Comparison of ENCODE assay signal across 9 mouse cellular contexts in genomic region chr12:16840842-16841782, GRCm38 (mm10). TPM values are rescaled to one million over a fixed set of nuclear protein-coding genes. Genes with fewer than 3 reads are reported as not detected.
DNase-seq lines count a peak whose midpoint lies in the region; ATAC-seq and TF ChIP-seq lines count a peak whose summit lies in the region.
"Had no signal": no experiment of that assay in that cellular context is flagged by ENCODE, and none has a peak within 500 bp of the region (broad histone marks: within the 10 kb centered on the region; RNA-seq: fewer than 3 reads in every experiment).

No protein-coding gene starts in this region.

- no peaks in the 10 kb centered on the region for H3K27me3 ChIP-seq in heart, adult 2 months (ENCODE audit: control insufficient read depth, insufficient read depth, low read length)
- H3K27me3 ChIP-seq in liver, embryonic 13.5 days = no peaks in the 10 kb centered on the region
- H3K27me3 ChIP-seq in stomach, postnatal 0 days (ENCODE audit: control insufficient read depth, insufficient read depth, low read length) = no peaks in the 10 kb centered on the region
- H3K27me3 ChIP-seq: midbrain, embryonic 15.5 days had no signal

- no peak overlapping the region for H3K4me3 ChIP-seq in lung, adult 2 months (replicated peaks; ENCODE audit: extremely low read depth, low read depth, low read length)
- no peak overlapping the region for H3K4me3 ChIP-seq in heart, adult 2 months
- no peak overlapping the region for H3K4me3 ChIP-seq in liver, embryonic 13.5 days (replicated peaks)
- H3K4me3 ChIP-seq in stomach, postnatal 0 days (ENCODE audit: low read depth, low read length) = no peak overlapping the region
- H3K4me3 ChIP-seq: midbrain, embryonic 15.5 days had no signal

- no peak for TF ChIP-seq CTCF in lung, adult 2 months (IDR thresholded peaks at IDR 0.05; ENCODE audit: insufficient read depth, low read length)
- TF ChIP-seq CTCF in heart, adult 2 months (IDR thresholded peaks at IDR 0.05) = no peak
- no peak for TF ChIP-seq CTCF in stomach, postnatal 0 days (IDR thresholded peaks at IDR 0.05; ENCODE audit: low read depth)

- H3K9me3 ChIP-seq in liver, embryonic 13.5 days (replicated peaks) = no peaks in the 10 kb centered on the region
- no peaks in the 10 kb centered on the region for H3K9me3 ChIP-seq in stomach, postnatal 0 days (ENCODE audit: control insufficient read depth, low read length)
- H3K9me3 ChIP-seq: midbrain, embryonic 15.5 days had no signal

- no peak for TF ChIP-seq POLR2A in lung, adult 2 months (IDR thresholded peaks at IDR 0.05; ENCODE audit: borderline replicate concordance, extremely low read depth, low read depth, low read length)
- TF ChIP-seq POLR2A in heart, adult 2 months (IDR thresholded peaks at IDR 0.05; ENCODE audit: insufficient read depth, low read depth, low read length) = no peak

- peaks cover 3% of the 10 kb centered on the region; the same call in 1 of the 2 replicates for H3K36me3 ChIP-seq in heart, adult 2 months (ENCODE audit: control insufficient read depth, insufficient read depth, low read length)
- H3K36me3 ChIP-seq in liver, embryonic 13.5 days = no peaks in the 10 kb centered on the region
- H3K36me3 ChIP-seq in stomach, postnatal 0 days (ENCODE audit: control insufficient read depth, insufficient read depth, low read length) = no peaks in the 10 kb centered on the region
- H3K36me3 ChIP-seq: midbrain, embryonic 15.5 days had no signal

- H3K27ac ChIP-seq in heart, adult 2 months = peak overlapping the region; percentile 49
- H3K27ac ChIP-seq in liver, embryonic 13.5 days = no peak overlapping the region
- peak overlapping the region; percentile 49 for H3K27ac ChIP-seq in stomach, postnatal 0 days (replicated peaks)
- H3K27ac ChIP-seq: midbrain, embryonic 15.5 days had no signal

- H3K79me2 ChIP-seq in heart, adult 2 months (replicated peaks; ENCODE audit: control insufficient read depth, insufficient read depth, low read length) = no peaks in the 10 kb centered on the region

- no peak overlapping the region for H3K9ac ChIP-seq in heart, adult 2 months (ENCODE audit: low read depth, low read length)
- H3K9ac ChIP-seq in liver, embryonic 13.5 days = no peak overlapping the region
- H3K9ac ChIP-seq in stomach, postnatal 0 days (ENCODE audit: low read length) = no peak overlapping the region
- H3K9ac ChIP-seq: midbrain, embryonic 15.5 days had no signal

- WGBS in lung, adult 2 months = 47% methylated on average over 8 of the region's 8 CpGs
- 24% methylated on average over 8 of the region's 8 CpGs for WGBS in heart, adult 2 months
- WGBS in liver, embryonic 13.5 days (ENCODE audit: insufficient replicate concordance) = 28% methylated on average over 8 of the region's 8 CpGs
- 42% methylated on average over 8 of the region's 8 CpGs for WGBS in stomach, postnatal 0 days

- H3K4me2 ChIP-seq in liver, embryonic 13.5 days = no peak overlapping the region
- no peak overlapping the region for H3K4me2 ChIP-seq in stomach, postnatal 0 days (replicated peaks; ENCODE audit: low read depth)
- H3K4me2 ChIP-seq: midbrain, embryonic 15.5 days had no signal

- DNase-seq in lung, adult 18-20 months = peak; percentile 54 to 62
- no peak for DNase-seq in lung, adult 2 months
- peak; percentile 38 to 68 for DNase-seq in heart, adult 2 months
- DNase-seq in liver, embryonic 13.5 days = no peak
- peak; percentile 75 for DNase-seq in stomach, postnatal 0 days (ENCODE audit: low spot score)
- DNase-seq in right cerebral cortex, postnatal 4 days = no peak
- DNase-seq in frontal cortex, postnatal 36 days (ENCODE audit: low spot score in 2 of 2) = no peak
- no peak for DNase-seq in gastrocnemius, postnatal 36 days

- H3K4me1 ChIP-seq in lung, adult 2 months (ENCODE audit: control insufficient read depth, insufficient read depth, low read length) = 0 out of 2 replicates have a peak, but pooled peaks cover under 1% of the 10 kb centered on the region
- peaks cover 7% of the 10 kb centered on the region for H3K4me1 ChIP-seq in heart, adult 2 months (ENCODE audit: control insufficient read depth, insufficient read depth, low read length)
- peaks cover 9% of the 10 kb centered on the region; the same call in 1 of the 2 replicates for H3K4me1 ChIP-seq in liver, embryonic 13.5 days (replicated peaks)
- no peaks in the 10 kb centered on the region; the same call in 1 of the 2 replicates for H3K4me1 ChIP-seq in stomach, postnatal 0 days (replicated peaks; ENCODE audit: control insufficient read depth, insufficient read depth)
- H3K4me1 ChIP-seq: midbrain, embryonic 15.5 days had no signal

- TF ChIP-seq EP300 in heart, adult 2 months (IDR thresholded peaks at IDR 0.05; ENCODE audit: insufficient read depth, low read depth, low read length) = no peak
- peak; percentile 81 for TF ChIP-seq EP300 in stomach, postnatal 0 days (optimal IDR thresholded peaks at IDR 0.05)

- intact Hi-C loops in heart, adult 2 months (cut with DNase I) = no loop called here
- intact Hi-C loops in gastrocnemius, postnatal 36 days (cut with DNase I) = no loop called here

- ATAC-seq in liver, embryonic 13.5 days (ENCODE audit: low read depth) = peak; percentile 26; the same call in 1 of the 2 replicates
- ATAC-seq in stomach, postnatal 0 days (ENCODE audit: low FRiP score, low TSS enrichment) = peak; percentile 90
- ATAC-seq: midbrain, embryonic 15.5 days had no signal

RNA-seq across cellular contexts. Expression of gene E2f6, which starts 30.3 kb away (rescaled TPM):
- polyA plus RNA-seq in lung, adult 2 months (2012; rRNA removed) = 13.6 and 15.1 TPM in 2 replicates
- 10 to 100 TPM; 79.1 to 84.1 TPM for total RNA-seq in heart, adult 2 months (2021)
- 46.7 and 87.4 TPM in 2 replicates for polyA plus RNA-seq in heart, adult 2 months (2012; rRNA removed)
- 22.6 and 26.1 TPM in 2 replicates for polyA plus RNA-seq in liver, embryonic 13.5 days (2015; fragmentation: Nextera tagmentation; extraction: Ambion mirVana)
- 12.5 and 12.7 TPM in 2 replicates for polyA plus RNA-seq in stomach, postnatal 0 days (2015; fragmentation: Nextera tagmentation; extraction: Ambion mirVana)
- total RNA-seq in gastrocnemius, postnatal 36 days (2021) = 100 to 1,000 TPM; 116 to 120 TPM

RNA-seq across cellular contexts. Expression of gene Greb1, which starts 40.4 kb away (rescaled TPM):
- polyA plus RNA-seq in lung, adult 2 months (2012; rRNA removed) = 0.64 and 1.2 TPM in 2 replicates
- total RNA-seq in heart, adult 2 months (2021) = under 1 TPM; 0.25 to 0.39 TPM
- polyA plus RNA-seq in heart, adult 2 months (2012; rRNA removed) = 0.44 and 0.51 TPM in 2 replicates
- 0.61 and 0.68 TPM in 2 replicates for polyA plus RNA-seq in liver, embryonic 13.5 days (2015; fragmentation: Nextera tagmentation; extraction: Ambion mirVana)
- polyA plus RNA-seq in stomach, postnatal 0 days (2015; fragmentation: Nextera tagmentation; extraction: Ambion mirVana) = 0.16 and 0.24 TPM in 2 replicates
- total RNA-seq in gastrocnemius, postnatal 36 days (2021) = 1 to 10 TPM in 1 of 2 experiments, under 1 TPM in 1; 0.86 to 1.1 TPM

RNA-seq across cellular contexts. Expression of gene Rock2, which starts 53.6 kb away (rescaled TPM):
- polyA plus RNA-seq in lung, adult 2 months (2012; rRNA removed) = 6.5 and 11.4 TPM in 2 replicates
- total RNA-seq in heart, adult 2 months (2021) = 10 to 100 TPM; 78.0 to 80.2 TPM
- 11.2 and 27.6 TPM in 2 replicates for polyA plus RNA-seq in heart, adult 2 months (2012; rRNA removed)
- 7.0 and 7.7 TPM in 2 replicates for polyA plus RNA-seq in liver, embryonic 13.5 days (2015; fragmentation: Nextera tagmentation; extraction: Ambion mirVana)
- 12.1 and 13.3 TPM in 2 replicates for polyA plus RNA-seq in stomach, postnatal 0 days (2015; fragmentation: Nextera tagmentation; extraction: Ambion mirVana)
- total RNA-seq in gastrocnemius, postnatal 36 days (2021) = 10 to 100 TPM; 75.7 to 78.2 TPM

Comparison
In these comparisons a context has a peak if more than half of its experiments do, and no peak if none do; other contexts are left out.
1. DNase-seq: peak in lung, adult 18-20 months (2 of 2), heart, adult 2 months (2 of 2) and stomach, postnatal 0 days (single experiment); none in lung, adult 2 months (single experiment), liver, embryonic 13.5 days (single experiment), right cerebral cortex, postnatal 4 days (single experiment), frontal cortex, postnatal 36 days (0 of 2) and gastrocnemius, postnatal 36 days (0 of 2).